Mouse (Mus musculus): ENCODE results near the gene Nfyc.
A peak's percentile ranks its signal among the peaks of the same experiment; 100 is the strongest.

The Nfyc gene

DNA sequence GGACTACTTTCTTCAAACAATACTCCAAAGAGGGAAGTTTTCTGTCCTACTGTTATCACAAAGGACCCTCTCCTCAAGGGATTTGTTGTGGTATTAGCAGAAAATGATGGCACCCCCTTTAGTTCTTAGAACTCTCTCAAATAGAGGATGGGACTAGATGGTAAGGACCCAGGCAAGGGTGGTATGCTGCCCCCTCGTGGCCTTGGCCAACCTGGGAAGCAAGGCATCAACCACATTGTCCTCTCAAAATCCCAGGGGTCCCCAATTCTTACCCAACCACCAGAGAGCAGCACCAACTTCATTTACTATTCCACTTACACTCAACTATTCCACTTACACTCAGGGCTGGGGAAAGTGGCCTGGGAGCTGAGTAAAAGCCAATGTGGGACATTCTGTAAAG is 76.1 kb downstream of the Nfyc start:
- DNase-seq (ENCODE audit: low spot score in 2 of 2), result peak in 1 of 2 experiments; percentile 75

DNA sequence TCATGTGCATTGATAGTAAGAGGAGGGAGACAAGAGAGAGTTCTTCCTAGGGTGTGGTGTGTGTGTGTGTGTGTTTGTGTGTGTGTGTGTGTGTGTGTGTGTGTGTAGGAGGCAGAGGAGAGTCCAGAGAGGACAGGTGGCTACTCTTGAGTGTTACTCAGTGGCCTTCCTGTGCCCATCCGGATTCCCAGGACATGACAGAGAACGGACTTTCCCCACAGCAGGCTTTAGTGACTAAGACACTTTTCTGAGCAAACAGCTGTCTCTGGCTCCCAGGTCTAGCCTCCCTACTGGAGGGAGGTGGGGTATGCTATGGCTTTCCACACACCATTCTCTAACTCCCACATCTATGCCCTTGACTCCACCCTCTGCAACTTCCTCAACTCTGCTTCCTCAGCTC is 81.8 kb downstream of the Nfyc start:
- DNase-seq (ENCODE audit: low spot score in 2 of 2), result no peak

DNA sequence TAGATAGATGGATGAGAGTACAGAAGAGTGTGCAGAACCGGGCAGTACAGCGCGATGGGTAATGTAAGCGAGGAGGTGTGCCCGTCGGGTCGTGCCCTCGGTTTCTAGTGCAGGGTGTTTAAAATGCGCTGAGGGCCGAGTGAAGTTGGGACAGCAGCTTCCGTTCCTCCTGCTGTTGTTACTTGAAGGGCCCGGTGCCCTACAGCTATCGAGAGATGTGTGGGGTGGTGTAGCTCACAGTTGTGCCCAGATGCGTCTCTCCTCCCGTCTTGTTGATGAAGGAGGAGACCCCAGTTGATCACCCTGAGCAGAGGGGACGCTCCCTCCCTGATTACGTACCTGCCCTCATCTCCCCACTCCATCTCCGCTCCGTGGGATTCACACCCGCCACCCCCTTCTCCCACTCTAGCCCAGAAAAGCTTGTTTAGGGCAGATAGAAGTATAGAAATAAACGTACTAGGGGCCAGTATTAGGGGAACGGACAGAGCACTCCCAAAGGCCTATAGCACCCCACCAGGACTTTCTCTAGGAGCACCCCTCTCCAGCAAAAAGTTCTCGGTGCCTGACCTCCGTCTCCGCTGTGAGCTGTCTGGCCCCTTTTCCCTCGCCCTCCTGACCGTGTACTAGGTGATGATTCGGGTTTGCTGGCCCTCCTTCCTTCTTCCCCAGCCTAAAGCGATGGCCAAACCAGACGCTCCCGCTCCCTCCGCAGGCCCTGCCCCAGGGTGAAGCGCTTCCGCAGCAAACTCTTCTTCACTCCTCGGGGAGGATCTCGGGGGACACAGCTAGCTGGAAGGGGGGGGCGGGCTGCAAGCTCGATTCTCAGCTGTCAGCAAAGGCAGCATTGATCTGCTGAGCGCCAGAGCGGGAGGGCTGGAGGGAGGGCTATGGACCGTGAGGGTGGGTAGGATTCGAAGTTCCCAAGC is 83.2 kb downstream of the Nfyc start, which contains the start of gene Kcnq4:
Gene Kcnq4 (minus strand): TSS at position 672 of the 926 bp plus-strand sequence.
- DNase-seq (ENCODE audit: low spot score in 2 of 2), result no peak

DNA sequence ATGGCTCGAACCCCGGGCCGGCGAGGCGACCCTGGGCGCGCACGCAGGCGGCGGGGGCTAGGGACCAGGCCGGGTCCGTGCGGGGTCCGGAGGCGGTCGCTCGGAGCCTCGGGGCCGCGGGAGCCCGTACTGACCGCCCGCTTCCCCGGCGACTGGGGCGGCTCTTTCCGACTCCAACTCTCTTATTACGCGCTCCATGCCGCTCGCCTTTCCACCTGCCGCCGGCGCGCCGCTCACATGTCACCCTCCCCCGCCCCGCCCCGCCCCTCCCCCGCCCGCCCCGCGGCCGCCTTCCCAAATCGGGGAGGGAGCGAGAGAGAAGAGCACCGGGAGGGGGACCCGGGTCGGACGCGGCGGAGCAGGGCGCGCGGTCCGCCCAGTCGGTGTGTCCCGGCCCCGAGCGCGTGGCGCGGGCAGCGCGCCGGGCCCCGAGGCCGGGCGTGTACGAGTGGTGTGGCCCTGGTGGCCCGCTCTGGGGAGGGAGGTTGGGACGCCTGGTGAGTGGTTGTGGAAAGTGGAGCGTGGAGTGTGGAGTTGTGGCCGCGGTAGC is 84.1 kb downstream of the Nfyc start:
- DNase-seq (ENCODE audit: low spot score in 2 of 2), result no peak

DNA sequence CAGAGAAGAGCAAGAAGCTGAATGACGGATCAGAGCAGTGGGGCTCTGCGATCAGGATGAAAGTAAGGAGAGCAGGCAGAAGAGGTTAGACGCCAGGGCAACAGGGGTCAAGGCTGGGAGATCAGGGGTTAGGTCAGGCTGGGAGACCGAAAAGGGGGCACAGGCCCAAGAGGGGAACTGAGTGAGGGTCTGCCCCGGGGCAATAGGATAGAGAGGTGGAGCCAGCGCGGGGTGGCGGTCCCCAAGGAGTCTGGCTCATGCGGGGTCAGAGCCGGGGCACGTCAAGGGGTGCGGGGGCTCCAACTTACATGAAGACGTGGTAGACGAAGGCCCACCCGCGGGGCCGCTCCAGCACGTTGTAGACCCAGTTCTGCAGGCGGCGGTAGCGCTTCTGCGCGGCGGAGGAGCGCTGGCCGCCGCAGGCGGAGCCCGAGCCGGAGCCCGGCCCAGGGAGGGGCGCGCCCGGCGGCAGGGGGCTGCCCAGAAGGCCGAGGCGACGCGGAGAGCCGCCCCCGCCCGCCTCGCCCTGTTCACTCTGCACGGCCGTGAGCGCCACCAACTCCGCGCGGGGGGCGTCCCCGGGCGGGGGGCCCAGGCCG is 84.7 kb downstream of the Nfyc start:
- no peak for DNase-seq (ENCODE audit: low spot score in 2 of 2)

DNA sequence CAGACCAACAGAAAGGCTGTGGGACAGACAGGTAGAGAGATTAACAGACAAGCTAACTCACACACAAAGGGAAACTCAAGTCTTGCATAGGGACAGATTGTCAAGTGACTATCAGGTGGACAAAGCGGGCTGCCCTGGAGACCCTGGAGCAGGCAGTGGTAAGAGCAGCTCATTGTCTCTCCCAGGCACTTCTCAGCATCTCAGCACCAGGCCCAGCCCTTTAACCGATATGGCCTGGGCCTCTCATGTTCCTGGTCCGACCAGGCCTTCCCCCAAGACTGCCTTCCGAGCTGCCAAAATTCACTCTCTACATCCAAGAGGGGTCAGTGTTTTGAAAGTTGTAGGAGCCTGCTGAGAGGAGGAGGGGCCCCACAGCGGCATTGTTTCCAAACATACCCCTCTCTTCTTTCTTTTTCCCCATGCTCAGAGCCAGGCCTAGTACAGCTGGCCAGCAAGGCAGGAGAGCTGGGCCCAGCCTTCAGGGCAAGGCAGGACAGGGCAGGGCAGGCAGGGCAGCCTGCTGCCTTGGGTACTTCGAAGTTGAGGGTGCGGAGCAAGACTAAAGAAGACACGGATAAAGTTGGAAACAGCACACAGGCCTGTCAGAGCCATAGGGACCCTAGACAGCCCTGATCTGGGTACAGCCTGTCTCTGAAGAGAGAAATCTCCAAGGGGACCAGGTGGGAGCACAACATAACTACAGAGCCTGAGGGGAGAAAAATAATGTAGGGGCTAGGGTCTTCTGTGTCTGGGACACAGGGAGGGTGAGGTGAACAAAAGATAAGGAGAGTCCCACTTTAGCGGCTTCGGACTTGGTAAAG is 85.4 kb downstream of the Nfyc start:
- DNase-seq (ENCODE audit: low spot score in 2 of 2), result no peak

DNA sequence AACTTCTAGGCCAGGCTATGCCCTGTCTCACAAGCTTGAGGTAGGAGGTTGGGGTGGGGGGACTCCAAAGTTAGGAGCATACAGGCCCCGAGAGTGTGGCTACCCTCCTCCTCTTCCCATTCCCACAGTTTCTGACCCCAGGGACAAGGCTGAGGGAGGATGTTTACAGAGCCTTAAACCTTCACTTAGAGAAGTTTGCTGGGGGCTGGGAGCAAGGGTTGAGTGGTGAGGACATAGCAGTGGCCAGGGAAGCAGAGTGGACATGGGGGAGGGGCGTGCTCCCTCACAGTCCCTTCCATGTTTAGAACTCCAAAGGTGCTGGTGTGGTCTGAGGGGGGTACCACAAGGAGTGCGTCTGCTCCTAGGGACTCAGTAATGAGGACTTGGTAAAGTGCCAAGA is 87.7 kb downstream of the Nfyc start:
- DNase-seq (ENCODE audit: low spot score in 2 of 2), result no peak

DNA sequence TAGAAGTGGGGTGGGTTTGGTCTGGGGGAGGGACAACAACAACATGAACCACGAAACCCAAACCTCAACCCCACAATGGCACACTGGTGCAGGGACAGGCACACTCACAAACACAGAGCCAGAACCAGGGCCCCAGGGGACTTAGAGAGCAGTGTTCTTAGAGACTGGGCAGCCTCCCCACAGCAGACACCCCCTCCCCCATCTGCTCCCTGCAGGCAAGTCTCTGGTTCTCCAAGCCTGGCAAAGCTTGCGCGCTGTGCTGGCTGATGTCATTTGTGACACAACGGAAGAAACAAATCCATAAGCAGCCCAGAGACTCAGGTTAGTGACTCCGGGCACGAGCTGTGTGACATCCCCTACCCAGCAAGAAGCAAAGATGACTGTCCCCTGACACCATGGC is 90.1 kb downstream of the Nfyc start:
- DNase-seq (ENCODE audit: low spot score in 2 of 2), result no peak

DNA sequence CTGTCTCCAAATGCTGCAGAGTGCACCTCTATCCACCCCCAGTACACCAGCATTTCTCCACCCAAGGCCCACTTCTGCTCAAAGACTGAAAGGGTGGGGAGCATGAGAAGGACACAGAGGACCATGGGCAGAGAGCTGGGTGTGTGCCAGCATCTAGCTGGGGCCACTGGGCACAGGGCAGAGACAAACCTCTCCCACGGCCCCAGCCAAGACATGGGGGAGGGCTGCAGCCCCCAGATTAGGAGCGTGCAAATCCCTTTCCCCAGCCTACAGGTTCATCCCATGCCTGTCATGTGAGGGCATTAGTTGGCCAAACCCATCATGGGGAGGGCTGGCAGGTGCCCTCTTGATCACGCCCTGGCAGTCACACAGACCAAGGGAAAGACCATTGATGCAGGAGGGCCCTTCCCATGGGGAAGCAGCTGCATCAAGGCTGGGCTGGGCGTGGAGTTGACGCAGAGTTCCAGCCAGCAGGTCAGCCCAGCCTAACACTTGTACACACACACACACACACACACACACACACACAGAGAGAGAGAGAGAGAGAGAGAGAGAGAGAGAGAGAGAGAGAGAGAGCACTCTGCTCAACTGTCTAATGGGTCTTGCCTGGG is 97.3 kb downstream of the Nfyc start:
- DNase-seq (ENCODE audit: low spot score in 2 of 2), result no peak

DNA sequence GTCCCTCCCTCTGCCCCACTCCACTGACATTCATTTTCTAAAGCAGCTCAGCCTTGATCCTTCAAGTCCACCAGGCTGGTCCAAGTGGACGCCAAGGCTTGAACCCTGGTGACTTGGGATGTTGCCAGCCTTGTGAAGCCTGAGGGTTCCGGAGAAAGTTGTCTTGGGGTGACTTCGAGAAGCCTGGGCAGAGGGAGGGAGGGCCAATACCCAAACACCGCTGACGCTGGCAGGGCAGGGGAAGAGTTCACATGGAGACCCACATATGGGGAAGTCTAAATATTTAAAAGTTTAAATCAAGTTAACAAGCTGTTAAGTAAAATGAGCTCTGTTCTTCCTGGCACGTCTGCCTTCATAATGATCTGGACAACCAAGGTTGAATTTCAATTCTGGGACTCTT is 98.6 kb downstream of the Nfyc start:
- DNase-seq (ENCODE audit: low spot score in 2 of 2), result no peak

DNA sequence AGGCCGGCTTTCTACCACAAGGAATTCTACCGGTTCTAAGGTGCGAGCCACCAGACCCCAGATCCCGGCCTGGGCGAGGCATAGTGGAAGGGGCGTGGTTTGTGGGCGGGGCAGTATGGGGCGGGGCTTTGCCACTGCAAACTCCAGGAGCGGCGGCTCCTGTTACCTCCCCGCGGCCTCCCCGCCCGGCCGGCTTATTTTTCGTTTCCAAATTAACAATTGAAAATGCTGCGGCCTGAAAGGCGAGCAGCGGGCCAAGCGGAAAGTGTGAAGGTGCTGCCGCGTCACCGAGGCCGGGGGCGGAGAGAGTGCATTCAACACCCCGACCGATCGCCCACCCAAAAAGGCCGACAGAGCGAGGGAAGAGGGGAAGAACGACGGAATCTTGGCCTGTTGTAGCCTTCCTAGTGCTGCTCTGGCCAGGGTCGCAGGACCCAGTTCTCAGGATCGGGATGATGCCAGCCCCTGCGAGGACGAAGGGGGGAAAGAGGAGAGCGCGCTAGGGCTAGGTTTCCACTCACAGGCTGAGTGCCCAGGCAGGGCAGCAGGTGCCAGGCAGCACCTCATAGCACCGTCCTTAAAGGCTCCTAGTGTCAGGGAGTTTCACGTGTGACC is 100.2 kb downstream of the Nfyc start:
- DNase-seq (ENCODE audit: low spot score in 2 of 2), result peak in 1 of 2 experiments; percentile 34

DNA sequence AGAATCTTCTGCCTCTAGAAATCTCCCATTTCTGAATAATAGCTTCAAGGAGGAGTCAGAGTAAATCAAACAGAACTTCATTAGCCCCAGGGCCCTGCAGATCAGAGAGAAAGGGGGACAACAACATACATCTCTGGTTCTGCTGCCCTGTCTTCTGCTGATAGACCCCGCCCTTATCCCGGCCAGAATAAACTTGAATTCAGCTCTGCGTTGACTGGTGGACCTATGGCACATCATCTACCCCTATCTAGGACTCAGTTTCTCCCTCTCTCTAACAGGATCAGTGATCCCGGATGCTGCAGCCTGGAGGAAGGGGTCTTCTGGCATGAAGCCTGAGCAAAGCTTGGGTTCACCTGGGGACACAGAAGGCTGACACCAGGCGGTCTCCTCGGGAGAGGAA is 100.8 kb downstream of the Nfyc start:
- no peak for DNase-seq (ENCODE audit: low spot score in 2 of 2)

DNA sequence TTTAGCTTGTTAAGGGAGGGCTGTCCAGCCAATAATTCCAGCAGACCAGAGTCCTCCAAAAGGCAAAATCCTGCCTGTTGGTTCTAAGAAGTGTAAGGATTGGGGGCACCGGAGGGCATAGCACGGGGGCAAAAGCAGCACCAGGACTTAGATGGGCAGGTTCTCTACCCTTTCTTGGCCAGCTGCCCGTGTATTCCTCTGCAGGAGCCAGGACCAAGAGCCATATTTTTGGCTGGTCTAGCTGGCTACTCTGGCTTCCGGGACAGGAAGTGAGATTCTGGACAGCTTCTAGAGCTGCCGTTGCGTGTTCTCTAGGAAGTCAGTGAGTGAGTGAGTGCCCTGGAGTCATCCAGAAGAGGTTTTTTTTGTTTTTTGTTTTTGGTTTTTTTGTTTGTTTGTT is 101.2 kb downstream of the Nfyc start:
- DNase-seq (ENCODE audit: low spot score in 2 of 2), result no peak

DNA sequence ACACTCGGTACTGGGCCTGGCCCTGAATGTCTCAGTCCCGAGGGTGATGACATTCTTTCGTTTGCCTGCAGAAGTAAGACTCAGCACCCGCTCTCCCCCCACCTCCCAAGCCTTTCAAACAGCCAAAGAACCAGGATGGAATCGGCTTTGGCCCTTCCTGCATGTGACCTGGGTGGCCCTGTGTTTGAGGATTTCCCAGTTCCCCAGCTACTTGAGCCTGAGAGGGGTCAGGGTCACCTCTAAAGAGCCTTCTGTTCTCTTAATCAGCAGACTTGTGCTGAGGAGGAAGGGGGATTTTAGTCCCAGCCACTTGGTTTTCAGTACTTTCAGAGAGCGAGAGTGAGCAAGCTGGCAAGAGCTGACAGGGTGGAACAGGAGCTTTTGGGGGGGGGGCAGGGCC is 101.9 kb downstream of the Nfyc start:
- DNase-seq (ENCODE audit: low spot score in 2 of 2), result no peak

DNA sequence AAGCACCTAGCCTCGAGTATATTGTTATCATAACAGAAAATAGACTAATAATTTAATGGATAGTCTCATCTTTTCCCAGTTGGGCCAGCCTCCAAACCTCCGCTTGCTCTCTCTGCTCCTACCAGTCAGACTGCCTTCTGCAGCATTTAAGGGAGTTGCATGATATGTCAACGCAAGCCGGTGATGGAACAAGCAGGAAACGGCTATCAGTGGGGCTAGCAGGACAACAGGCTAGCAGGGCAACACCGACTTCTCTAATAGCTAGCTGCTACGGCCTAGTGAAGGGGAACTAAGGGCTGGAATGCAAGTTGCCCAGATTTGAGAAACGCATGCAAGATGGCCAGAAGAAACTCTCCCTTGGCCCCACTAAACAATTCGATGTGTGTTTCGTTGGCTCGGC is 103.5 kb downstream of the Nfyc start:
- no peak for DNase-seq (ENCODE audit: low spot score in 2 of 2)

DNA sequence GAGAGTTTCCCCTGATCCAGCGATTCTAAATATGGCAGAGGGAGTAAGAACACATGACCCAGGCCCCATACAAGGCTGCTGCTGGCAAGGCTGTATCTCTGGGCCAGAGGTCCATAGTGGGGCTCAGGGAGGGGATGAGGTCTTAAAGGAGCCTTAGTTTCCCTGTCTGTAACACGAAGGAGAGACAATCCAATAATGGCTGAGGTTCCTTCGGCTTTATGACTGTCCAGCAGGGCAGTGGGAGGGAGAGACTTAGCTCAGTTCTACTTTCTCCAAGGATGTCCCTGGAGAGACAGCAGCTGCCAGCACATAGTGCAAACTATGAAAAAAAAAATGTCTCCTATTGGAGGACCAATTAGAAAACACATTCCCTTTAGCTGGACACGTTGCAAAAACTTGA is 105.2 kb downstream of the Nfyc start:
- DNase-seq (ENCODE audit: low spot score in 2 of 2), result no peak

DNA sequence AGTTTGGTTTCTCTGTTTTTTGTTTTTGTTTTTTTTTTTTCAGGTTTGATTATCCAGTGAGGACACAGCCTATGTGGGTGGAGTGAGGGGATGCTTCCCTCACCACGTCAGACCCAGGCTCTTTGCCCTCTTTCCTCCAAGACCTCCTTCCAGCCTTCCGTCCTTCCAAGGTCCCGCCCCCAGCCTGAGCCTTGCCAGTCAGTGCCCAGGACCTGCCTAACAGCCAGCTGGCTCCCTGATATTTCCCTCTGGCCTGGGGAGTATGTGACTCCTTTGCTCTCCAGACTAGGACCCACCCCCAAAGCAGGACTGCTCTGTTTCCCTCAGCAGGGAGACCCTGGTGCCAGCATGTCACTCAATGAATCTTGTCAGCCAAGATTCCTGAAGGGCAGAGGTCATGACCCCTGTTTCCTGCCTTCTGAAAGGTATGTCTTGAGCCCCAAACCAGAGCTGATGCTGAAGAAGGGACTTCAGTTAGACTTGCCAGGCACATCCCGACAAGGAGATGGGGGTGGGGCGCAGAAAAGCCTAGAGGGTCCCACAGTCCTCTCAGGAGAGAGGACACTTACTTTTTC is 105.8 kb downstream of the Nfyc start:
- no peak for DNase-seq (ENCODE audit: low spot score in 2 of 2)

DNA sequence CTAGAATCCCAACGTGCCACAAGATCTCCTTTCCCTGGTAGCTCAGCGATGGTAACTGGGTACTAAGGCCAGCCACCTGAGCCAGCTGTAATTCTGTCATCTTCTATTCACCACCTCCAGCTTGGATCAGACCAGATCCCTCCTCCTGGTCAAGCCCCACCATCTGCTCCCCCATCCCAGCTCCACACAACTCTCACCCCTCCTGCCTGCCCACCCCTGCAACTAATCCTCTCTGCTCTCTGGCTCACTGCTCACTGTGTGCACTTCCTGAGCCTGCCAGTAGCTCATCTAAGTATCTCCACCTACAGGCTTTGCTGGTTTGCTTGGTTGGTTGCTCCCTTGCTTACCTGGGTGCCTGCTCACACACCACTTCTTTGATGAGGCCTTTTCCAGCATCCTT is 109.8 kb downstream of the Nfyc start:
- DNase-seq (ENCODE audit: low spot score in 2 of 2), result no peak

DNA sequence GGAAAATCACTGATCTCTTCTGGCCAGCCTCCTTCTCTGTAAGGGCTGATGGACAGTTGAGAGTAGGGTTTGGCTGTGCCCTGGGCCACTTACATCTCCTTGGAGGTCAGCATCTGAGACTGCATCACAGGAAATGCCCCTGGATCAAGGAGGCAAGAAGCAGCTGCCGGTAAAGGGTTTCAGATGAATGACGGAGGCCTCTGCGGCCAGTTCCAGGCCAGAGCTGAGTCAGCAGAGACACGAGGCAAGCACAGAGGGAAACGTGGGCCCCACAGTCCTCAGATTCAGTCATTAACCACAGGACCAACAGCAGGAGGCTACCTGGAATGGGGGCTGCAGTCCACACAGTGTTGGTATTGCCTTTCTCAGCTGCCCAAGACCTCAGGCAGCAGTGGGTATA is 112.2 kb downstream of the Nfyc start:
- no peak for DNase-seq (ENCODE audit: low spot score in 2 of 2)

DNA sequence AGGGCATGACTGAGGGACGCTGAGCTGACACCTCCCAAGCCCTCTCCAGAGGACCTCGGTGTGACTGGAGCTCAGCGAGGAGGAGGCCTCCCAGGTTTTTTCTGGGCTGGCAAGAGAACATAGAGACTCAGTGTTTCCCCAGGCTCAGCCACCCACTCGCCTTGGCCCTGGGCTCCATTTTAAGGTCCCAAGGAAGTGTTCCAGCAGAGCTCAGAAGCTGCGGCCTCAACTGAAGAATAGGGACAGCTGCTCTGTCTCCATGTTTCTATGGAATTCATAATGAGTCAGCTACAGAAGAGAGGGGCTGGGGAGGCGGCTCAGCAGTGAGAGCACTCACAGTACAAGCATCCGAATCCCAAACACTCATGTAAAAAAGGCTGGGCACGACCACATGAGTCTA is 113.8 kb downstream of the Nfyc start:
- DNase-seq (ENCODE audit: low spot score in 2 of 2), result peak; percentile 15 to 79

DNA sequence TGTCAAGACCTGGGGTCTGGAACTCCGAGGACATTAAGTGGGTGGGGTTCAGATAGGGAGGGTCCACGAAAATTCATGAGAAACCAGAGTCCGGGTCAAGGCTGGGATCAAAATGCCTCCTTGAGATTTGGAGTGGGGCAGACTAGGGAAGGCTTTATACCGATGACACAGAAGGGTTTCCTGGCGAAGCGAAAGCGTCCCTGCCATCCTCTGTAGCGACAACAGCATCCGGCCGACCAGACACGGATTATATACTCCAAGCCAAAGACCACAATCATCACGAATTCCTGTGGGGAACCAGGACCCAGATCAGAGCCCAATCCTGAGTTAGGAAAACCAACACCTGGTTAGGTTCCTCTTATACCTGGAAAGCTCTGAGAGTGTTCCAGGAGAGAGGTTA is 114.6 kb downstream of the Nfyc start:
- DNase-seq (ENCODE audit: low spot score in 2 of 2), result no peak
